Mouse (Mus musculus): ENCODE data around the gene Plxna1. TPM values are rescaled to one million over a fixed set of nuclear protein-coding genes. Genes with fewer than 3 reads are reported as not detected.

Gene Plxna1
- total RNA-seq, 2 experiments from 2014 or later, result 61.8 to 70.3 TPM

- TF ChIP-seq CTCF (IDR thresholded peaks at IDR 0.05), result no peak
- Histone ChIP-seq H3K4me3 (no peak overlapping the region), H3K27ac (no peak overlapping the region)
- DNase-seq (ENCODE audit: extremely low spot score in 1 of 2, low spot score in 2 of 2), result no peak
- intact Hi-C loops (cut with DNase I), result no loop called here
These were observed 27.4 kb upstream of the Plxna1 start for GRCm38 (mm10) chr6:89389771-89390170.

GRCm38 (mm10) chr6:89386956-89387355 lies 24.5 kb upstream of the Plxna1 start:
- TF ChIP-seq CTCF (IDR thresholded peaks at IDR 0.05), result no peak
- DNase-seq (ENCODE audit: extremely low spot score in 1 of 2, low spot score in 2 of 2), result no peak
- Histone ChIP-seq H3K27ac (no peak overlapping the region), H3K4me3 (no peak overlapping the region)
- intact Hi-C loops (cut with DNase I), result no loop called here

GRCm38 (mm10) chr6:89384699-89385098 lies 22.3 kb upstream of the Plxna1 start:
- no peak for DNase-seq (ENCODE audit: extremely low spot score in 1 of 2, low spot score in 2 of 2)
- H3K27ac ChIP-seq, result no peak overlapping the region
- intact Hi-C loops (cut with DNase I), result no loop called here
- no peak for TF ChIP-seq CTCF (IDR thresholded peaks at IDR 0.05)
- H3K4me3 ChIP-seq, result no peak overlapping the region

GRCm38 (mm10) chr6:89381851-89382250 lies 19.4 kb upstream of the Plxna1 start:
- TF ChIP-seq CTCF (IDR thresholded peaks at IDR 0.05), result no peak
- no peak overlapping the region for H3K27ac ChIP-seq
- intact Hi-C loops (cut with DNase I), result no loop called here
- no peak overlapping the region for H3K4me3 ChIP-seq
- no peak for DNase-seq (ENCODE audit: extremely low spot score in 1 of 2, low spot score in 2 of 2)

- no peak for DNase-seq (ENCODE audit: extremely low spot score in 1 of 2, low spot score in 2 of 2)
- TF ChIP-seq CTCF (IDR thresholded peaks at IDR 0.05), result no peak
- Histone ChIP-seq H3K27ac (no peak overlapping the region), H3K4me3 (no peak overlapping the region)
- intact Hi-C loops (cut with DNase I), result no loop called here
These were observed 18.8 kb upstream of the Plxna1 start for GRCm38 (mm10) chr6:89381172-89381571.

GRCm38 (mm10) chr6:89380751-89381150 lies 18.3 kb upstream of the Plxna1 start:
- DNase-seq (ENCODE audit: extremely low spot score in 1 of 2, low spot score in 2 of 2), result no peak
- intact Hi-C loops (cut with DNase I), result no loop called here
- Histone ChIP-seq H3K4me3 (no peak overlapping the region), H3K27ac (no peak overlapping the region)
- no peak for TF ChIP-seq CTCF (IDR thresholded peaks at IDR 0.05)

- no peak overlapping the region for H3K27ac ChIP-seq
- H3K4me3 ChIP-seq, result no peak overlapping the region
- intact Hi-C loops (cut with DNase I), result no loop called here
- no peak for TF ChIP-seq CTCF (IDR thresholded peaks at IDR 0.05)
- DNase-seq (ENCODE audit: extremely low spot score in 1 of 2, low spot score in 2 of 2), result no peak
These were observed 15.8 kb upstream of the Plxna1 start for GRCm38 (mm10) chr6:89378264-89378663.

- TF ChIP-seq CTCF (IDR thresholded peaks at IDR 0.05), result no peak
- DNase-seq (ENCODE audit: extremely low spot score in 1 of 2, low spot score in 2 of 2), result no peak
- Histone ChIP-seq H3K4me3 (no peak overlapping the region), H3K27ac (no peak overlapping the region)
- intact Hi-C loops (cut with DNase I), result no loop called here
These were observed 6.4 kb upstream of the Plxna1 start for GRCm38 (mm10) chr6:89368812-89369211.

- no peak overlapping the region for H3K4me3 ChIP-seq
- DNase-seq (ENCODE audit: extremely low spot score in 1 of 2, low spot score in 2 of 2), result no peak
- no peak for TF ChIP-seq CTCF (IDR thresholded peaks at IDR 0.05)
- no peak overlapping the region for H3K27ac ChIP-seq
- intact Hi-C loops (cut with DNase I), result loop anchor here (5.0 kb wide), 3 partner anchors 88 to 427 kb away; no protein-coding TSS in a partner anchor
These were observed 1.9 kb upstream of the Plxna1 start for GRCm38 (mm10) chr6:89364342-89364741.

GRCm38 (mm10) chr6:89363107-89363451 lies 659 bp upstream of the Plxna1 start:
- no peak for DNase-seq (ENCODE audit: extremely low spot score in 1 of 2, low spot score in 2 of 2)

GRCm38 (mm10) chr6:89361418-89362280 lies 771 bp downstream of the Plxna1 start:
- peak overlapping the region; percentile 72 for H3K27ac ChIP-seq
- no peak for TF ChIP-seq CTCF (IDR thresholded peaks at IDR 0.05)
- peak; percentile 38 to 42 for DNase-seq (ENCODE audit: extremely low spot score in 1 of 2, low spot score in 2 of 2)
- intact Hi-C loops (cut with DNase I), result loop anchor here (1.0 to 5.0 kb wide), 6 partner anchors 91 to 424 kb away; no protein-coding TSS in a partner anchor
- peak overlapping the region; percentile 69 for H3K4me3 ChIP-seq

More at GRCm38 (mm10) chr6:89363107-89363451, 659 bp upstream of the Plxna1 start:
- intact Hi-C loops (cut with DNase I), result loop anchor here (2.0 to 5.0 kb wide), 5 partner anchors 89 to 426 kb away; no protein-coding TSS in a partner anchor
- H3K27ac ChIP-seq, result peak overlapping the region; percentile 86
- peak overlapping the region; percentile 59 for H3K4me3 ChIP-seq
- no peak for TF ChIP-seq CTCF (IDR thresholded peaks at IDR 0.05)

GRCm38 (mm10) chr6:89360709-89361417 lies 1.6 kb downstream of the Plxna1 start:
- peak overlapping the region; percentile 69 for H3K4me3 ChIP-seq
- no peak; the same call in 1 of the 2 replicates for TF ChIP-seq CTCF (IDR thresholded peaks at IDR 0.05)
- no peak for DNase-seq (ENCODE audit: extremely low spot score in 1 of 2, low spot score in 2 of 2)
- no peak overlapping the region; the same call in 1 of the 2 replicates for H3K27ac ChIP-seq
- intact Hi-C loops (cut with DNase I), result loop anchor here (5.0 kb wide), 3 partner anchors 91 to 424 kb away; no protein-coding TSS in a partner anchor
